Mouse (Mus musculus): ENCODE data around the gene Chka. TPM values are rescaled to one million over a fixed set of nuclear protein-coding genes. Genes with fewer than 3 reads are reported as not detected.
A peak's percentile ranks its signal among the peaks of the same experiment; 100 is the strongest.

Gene Chka
- polyA plus RNA-seq, 1 experiment = 30.9 TPM

GRCm38 (mm10) chr19:3929211-3929941 is 77.8 kb downstream of the Chka start, which contains the start of gene Aldh3b1:
Aldh3b1 (minus strand) TSS chr19:3929808.
- H3K4me3 ChIP-seq (ENCODE audit: insufficient read depth, poor library complexity, severe bottlenecking) = no peak within 1 kb of the TSS
- H3K79me2 ChIP-seq (ENCODE audit: control insufficient read depth, insufficient read depth) = no peaks in the 10 kb centered on the region
- H3ac ChIP-seq (ENCODE audit: control insufficient read depth, insufficient read length, low read depth) = peak within 1 kb of the TSS; percentile 20
- H3K36me3 ChIP-seq (ENCODE audit: control insufficient read depth, insufficient read depth) = no peaks in the 10 kb centered on the region
- H3K79me3 ChIP-seq (ENCODE audit: low read depth) = no peaks in the 10 kb centered on the region
- no peaks in the 10 kb centered on the region for H3K27me3 ChIP-seq (ENCODE audit: control insufficient read depth, insufficient read depth, insufficient read length)
- no peak for TF ChIP-seq MAX (IDR thresholded peaks at IDR 0.05)
- no peak for TF ChIP-seq FOSL1 (IDR thresholded peaks at IDR 0.05; ENCODE audit: insufficient read depth, low read length, poor library complexity, severe bottlenecking)
- TF ChIP-seq MYOD1 (IDR thresholded peaks at IDR 0.05; ENCODE audit: control insufficient read depth, insufficient read length, low read depth) = no peak
- no peak for TF ChIP-seq USF1 (IDR thresholded peaks at IDR 0.05; ENCODE audit: low read depth)
- no peak for TF ChIP-seq MYOG (IDR thresholded peaks at IDR 0.05; ENCODE audit: control insufficient read depth, extremely low read depth, insufficient read length)
- TF ChIP-seq CTCF (IDR thresholded peaks at IDR 0.05; ENCODE audit: control insufficient read depth, insufficient read depth, insufficient read length) = no peak
- TF ChIP-seq CEBPB (IDR thresholded peaks at IDR 0.05; ENCODE audit: low read depth) = no peak

- Histone ChIP-seq H3ac (ENCODE audit: control insufficient read depth, insufficient read length, low read depth) (no peak overlapping the region), H3K79me3 (ENCODE audit: low read depth) (no peaks in the 10 kb centered on the region), H3K4me3 (ENCODE audit: insufficient read depth, poor library complexity, severe bottlenecking) (no peak overlapping the region), H3K79me2 (ENCODE audit: control insufficient read depth, insufficient read depth) (no peaks in the 10 kb centered on the region), H3K36me3 (ENCODE audit: control insufficient read depth, insufficient read depth) (no peaks in the 10 kb centered on the region), H3K27me3 (ENCODE audit: control insufficient read depth, insufficient read depth, insufficient read length) (no peaks in the 10 kb centered on the region)
- TF ChIP-seq CEBPB (IDR thresholded peaks at IDR 0.05; ENCODE audit: low read depth) (no peak), MYOG (IDR thresholded peaks at IDR 0.05; ENCODE audit: control insufficient read depth, extremely low read depth, insufficient read length) (no peak), USF1 (IDR thresholded peaks at IDR 0.05; ENCODE audit: low read depth) (no peak), CTCF (IDR thresholded peaks at IDR 0.05; ENCODE audit: control insufficient read depth, insufficient read depth, insufficient read length) (no peak), FOSL1 (IDR thresholded peaks at IDR 0.05; ENCODE audit: insufficient read depth, low read length, poor library complexity, severe bottlenecking) (no peak), MYOD1 (IDR thresholded peaks at IDR 0.05; ENCODE audit: control insufficient read depth, insufficient read length, low read depth) (no peak), MAX (IDR thresholded peaks at IDR 0.05) (no peak)
Observed at GRCm38 (mm10) chr19:3930262-3931057, 78.9 kb downstream of the Chka start.

GRCm38 (mm10) chr19:3931716-3932115 is 80.1 kb downstream of the Chka start:
- Histone ChIP-seq H3ac (ENCODE audit: control insufficient read depth, insufficient read length, low read depth) (no peak overlapping the region), H3K79me2 (ENCODE audit: control insufficient read depth, insufficient read depth) (no peaks in the 10 kb centered on the region), H3K27me3 (ENCODE audit: control insufficient read depth, insufficient read depth, insufficient read length) (no peaks in the 10 kb centered on the region), H3K36me3 (ENCODE audit: control insufficient read depth, insufficient read depth) (no peaks in the 10 kb centered on the region), H3K4me3 (ENCODE audit: insufficient read depth, poor library complexity, severe bottlenecking) (no peak overlapping the region), H3K79me3 (ENCODE audit: low read depth) (no peaks in the 10 kb centered on the region)
- TF ChIP-seq MAX (IDR thresholded peaks at IDR 0.05) (no peak), USF1 (IDR thresholded peaks at IDR 0.05; ENCODE audit: low read depth) (no peak), FOSL1 (IDR thresholded peaks at IDR 0.05; ENCODE audit: insufficient read depth, low read length, poor library complexity, severe bottlenecking) (no peak), MYOD1 (IDR thresholded peaks at IDR 0.05; ENCODE audit: control insufficient read depth, insufficient read length, low read depth) (no peak), CEBPB (IDR thresholded peaks at IDR 0.05; ENCODE audit: low read depth) (no peak), CTCF (IDR thresholded peaks at IDR 0.05; ENCODE audit: control insufficient read depth, insufficient read depth, insufficient read length) (no peak), MYOG (IDR thresholded peaks at IDR 0.05; ENCODE audit: control insufficient read depth, extremely low read depth, insufficient read length) (no peak)

- Histone ChIP-seq H3K27me3 (ENCODE audit: control insufficient read depth, insufficient read depth, insufficient read length) (no peaks in the 10 kb centered on the region), H3K79me3 (ENCODE audit: low read depth) (no peaks in the 10 kb centered on the region), H3K36me3 (ENCODE audit: control insufficient read depth, insufficient read depth) (no peaks in the 10 kb centered on the region), H3ac (ENCODE audit: control insufficient read depth, insufficient read length, low read depth) (no peak within 1 kb of the TSS), H3K4me3 (ENCODE audit: insufficient read depth, poor library complexity, severe bottlenecking) (peak within 1 kb of the TSS; percentile 0), H3K79me2 (ENCODE audit: control insufficient read depth, insufficient read depth) (no peaks in the 10 kb centered on the region)
- TF ChIP-seq FOSL1 (IDR thresholded peaks at IDR 0.05; ENCODE audit: insufficient read depth, low read length, poor library complexity, severe bottlenecking) = no peak
- no peak for TF ChIP-seq USF1 (IDR thresholded peaks at IDR 0.05; ENCODE audit: low read depth)
- TF ChIP-seq CTCF (IDR thresholded peaks at IDR 0.05; ENCODE audit: control insufficient read depth, insufficient read depth, insufficient read length) = no peak
- TF ChIP-seq MYOD1 (IDR thresholded peaks at IDR 0.05; ENCODE audit: control insufficient read depth, insufficient read length, low read depth) = no peak
- no peak for TF ChIP-seq MYOG (IDR thresholded peaks at IDR 0.05; ENCODE audit: control insufficient read depth, extremely low read depth, insufficient read length)
- TF ChIP-seq CEBPB (IDR thresholded peaks at IDR 0.05; ENCODE audit: low read depth) = no peak
- TF ChIP-seq MAX (IDR thresholded peaks at IDR 0.05) = no peak
Observed at GRCm38 (mm10) chr19:3935032-3935895, 83.7 kb downstream of the Chka start, which contains the start of gene Unc93b1. Unc93b1 (plus strand) TSS chr19:3935186.

Data from C2C12 (cell line).